Mouse (Mus musculus) embryonic stem cell, embryonic (primary cell): ENCODE results near the gene Cenpa.

Experiments
- CTCF ChIA-PET, 4 experiments: fragments of 300-600 bp in 2 of 4; fragments of 350-600 bp in 2 of 4; sonication (Branson Sonifier 250); formaldehyde crosslinking; loops; one replicate each; lab custom pipeline; 2022; ENCODE audit warnings: inconsistent platforms in 2 of 4; lab: Charles Lee
- POLR2A ChIA-PET, 4 experiments: fragments of 300-600 bp in 2 of 4; fragments of 350-600 bp in 2 of 4; sonication (Branson Sonifier 250); formaldehyde crosslinking; loops; one replicate each; lab custom pipeline; 2022; ENCODE audit warnings: antibody characterized with exemption in 4 of 4, inconsistent platforms in 1 of 4; lab: Charles Lee

Cenpa gene

GRCm38 (mm10) chr5:30666391-30667195 lies at the start of gene Cenpa:
TSS of gene Cenpa (plus strand) at chr5:30666777.
- POLR2A ChIA-PET = interaction anchor here (0.7 to 8.7 kb wide), 38 partner anchors 7 to 382 kb away, joined by 3 to 118 read pairs (median 5); partner anchors contain the start of genes Slc35f6 (in 2 of the 4), Agbl5 (in 1 of the 4), Atraid (in 1 of the 4) and Dpysl5 (in 1 of the 4)
- CTCF ChIA-PET = interaction anchor here in 3 of 4 experiments (0.5 to 1.5 kb wide), 4 partner anchors 18 to 329 kb away, joined by 3 read pairs; no protein-coding TSS in a partner anchor

- POLR2A ChIA-PET = interaction anchor here in 2 of 4 experiments (0.5 to 2.5 kb wide), 10 partner anchors 9 to 333 kb away, joined by 3 to 8 read pairs (median 4); partner anchors contain the start of gene Slc35f6 (in 1 of the 2)
- CTCF ChIA-PET = interaction anchor here in 1 of 4 experiments (0.6 kb wide), 1 partner anchor 685 kb away, joined by 3 read pairs; no protein-coding TSS in a partner anchor
Measured at GRCm38 (mm10) chr5:30617357-30617756, 49.2 kb upstream of the Cenpa start.

- ChIA-PET POLR2A (interaction anchor here in 2 of 4 experiments (0.5 to 2.5 kb wide), 9 partner anchors 10 to 332 kb away, joined by 3 to 8 read pairs (median 4); partner anchors contain the start of gene Slc35f6 (in 1 of the 2)), CTCF (interaction anchor here in 1 of 4 experiments (0.6 kb wide), 1 partner anchor 684 kb away, joined by 3 read pairs; no protein-coding TSS in a partner anchor)
Measured at GRCm38 (mm10) chr5:30617851-30618250, 48.7 kb upstream of the Cenpa start.

- ChIA-PET CTCF (no interaction called here), POLR2A (interaction anchor here in 2 of 4 experiments (0.6 to 1.8 kb wide), 2 partner anchors 19 to 30 kb away, joined by 4 read pairs; partner anchors contain the start of gene Kcnk3 (in 1 of the 2))
Measured at GRCm38 (mm10) chr5:30618376-30619003, 48.1 kb upstream of the Cenpa start.

- ChIA-PET POLR2A (interaction anchor here in 2 of 4 experiments (0.8 to 1.1 kb wide), 3 partner anchors 8 to 39 kb away, joined by 3 read pairs; partner anchors contain the start of gene Slc35f6 (in 1 of the 2)), CTCF (no interaction called here)
Measured at GRCm38 (mm10) chr5:30619211-30619610, 47.4 kb upstream of the Cenpa start.

- POLR2A ChIA-PET = interaction anchor here in 2 of 4 experiments (0.8 to 1.1 kb wide), 3 partner anchors 9 to 46 kb away, joined by 3 read pairs; partner anchors contain the start of gene Cenpa (in 1 of the 2)
- CTCF ChIA-PET = no interaction called here
Measured at GRCm38 (mm10) chr5:30620567-30620966, 46.0 kb upstream of the Cenpa start.

GRCm38 (mm10) chr5:30621211-30621790 lies 45.3 kb upstream of the Cenpa start:
- ChIA-PET POLR2A (interaction anchor here in 2 of 4 experiments (0.8 to 2.3 kb wide), 6 partner anchors 8 to 45 kb away, joined by 3 to 10 read pairs (median 4); partner anchors contain the start of gene Cenpa (in 1 of the 2)), CTCF (no interaction called here)

- POLR2A ChIA-PET = interaction anchor here in 2 of 4 experiments (0.8 to 2.3 kb wide), 6 partner anchors 9 to 16 kb away, joined by 3 to 10 read pairs (median 4); no protein-coding TSS in a partner anchor
- CTCF ChIA-PET = no interaction called here
Measured at GRCm38 (mm10) chr5:30621844-30622176, 44.8 kb upstream of the Cenpa start.

- ChIA-PET POLR2A (interaction anchor here in 3 of 4 experiments (0.5 to 2.3 kb wide), 10 partner anchors 8 to 1155 kb away, joined by 3 to 10 read pairs (median 4); no protein-coding TSS in a partner anchor), CTCF (no interaction called here)
Measured at GRCm38 (mm10) chr5:30622177-30622840, 44.3 kb upstream of the Cenpa start.

- ChIA-PET POLR2A (interaction anchor here in 3 of 4 experiments (0.5 to 2.3 kb wide), 11 partner anchors 8 to 1156 kb away, joined by 3 to 10 read pairs (median 4); no protein-coding TSS in a partner anchor), CTCF (interaction anchor here in 1 of 4 experiments (0.6 kb wide), 1 partner anchor 37 kb away, joined by 4 read pairs; no protein-coding TSS in a partner anchor)
Measured at GRCm38 (mm10) chr5:30622841-30623185, 43.8 kb upstream of the Cenpa start.

GRCm38 (mm10) chr5:30623380-30623779 lies 43.2 kb upstream of the Cenpa start:
- CTCF ChIA-PET = interaction anchor here in 1 of 4 experiments (0.6 kb wide), 2 partner anchors 38 to 151 kb away, joined by 4 read pairs; no protein-coding TSS in a partner anchor
- POLR2A ChIA-PET = interaction anchor here in 2 of 4 experiments (0.6 to 1.3 kb wide), 7 partner anchors 9 to 279 kb away, joined by 3 to 5 read pairs (median 3); no protein-coding TSS in a partner anchor

GRCm38 (mm10) chr5:30624311-30624710 lies 42.3 kb upstream of the Cenpa start:
- ChIA-PET CTCF (no interaction called here), POLR2A (interaction anchor here in 1 of 4 experiments (0.6 to 1.1 kb wide), 3 partner anchors 13 to 76 kb away, joined by 3 to 4 read pairs (median 3); no protein-coding TSS in a partner anchor)

- POLR2A ChIA-PET = interaction anchor here in 1 of 4 experiments (0.6 to 1.0 kb wide), 3 partner anchors 14 to 128 kb away, joined by 3 to 4 read pairs (median 3); no protein-coding TSS in a partner anchor
- CTCF ChIA-PET = no interaction called here
Measured at GRCm38 (mm10) chr5:30624908-30625307, 41.7 kb upstream of the Cenpa start.

- POLR2A ChIA-PET = interaction anchor here in 1 of 4 experiments (0.6 to 1.0 kb wide), 2 partner anchors 14 to 128 kb away, joined by 3 to 4 read pairs; no protein-coding TSS in a partner anchor
- CTCF ChIA-PET = no interaction called here
Measured at GRCm38 (mm10) chr5:30625379-30625778, 41.2 kb upstream of the Cenpa start.

- POLR2A ChIA-PET = interaction anchor here in 1 of 4 experiments (0.9 to 1.4 kb wide), 4 partner anchors 13 to 87 kb away, joined by 3 to 6 read pairs (median 4); no protein-coding TSS in a partner anchor
- CTCF ChIA-PET = interaction anchor here in 2 of 4 experiments (0.6 to 1.0 kb wide), 3 partner anchors 32 to 461 kb away, joined by 3 to 4 read pairs (median 3); no protein-coding TSS in a partner anchor
Measured at GRCm38 (mm10) chr5:30626331-30627105, 40.1 kb upstream of the Cenpa start.

- POLR2A ChIA-PET = no interaction called here
- CTCF ChIA-PET = interaction anchor here in 1 of 4 experiments (0.5 kb wide), 1 partner anchor 368 kb away, joined by 3 read pairs; no protein-coding TSS in a partner anchor
Measured at GRCm38 (mm10) chr5:30628511-30628910, 38.1 kb upstream of the Cenpa start.
